Mouse (Mus musculus): ENCODE data around the gene Gm4969. TPM values are rescaled to one million over a fixed set of nuclear protein-coding genes. Genes with fewer than 3 reads are reported as not detected.

Gm4969 gene
- total RNA-seq, 2 experiments from 2014 or later, result 0.05 to 0.71 TPM

Other genes with a start within 250 kb of the Gm4969 start
- 112 and 117 TPM in 2 replicates for gene Pglyrp1, start 247.0 kb downstream of the Gm4969 start, total RNA-seq (2014; fragmentation: Nextera tagmentation)
- 17.6 and 21.2 TPM in 2 replicates for gene Pglyrp1, start 247.0 kb downstream of the Gm4969 start, total RNA-seq (2017)
- 34.6 and 45.4 TPM in 2 replicates for gene Ccdc61, start 208.0 kb downstream of the Gm4969 start, total RNA-seq (2014; fragmentation: Nextera tagmentation)
- 11.4 and 12.1 TPM in 2 replicates for gene Ccdc61, start 208.0 kb downstream of the Gm4969 start, total RNA-seq (2017)
- not detected in 2 replicates for gene Nova2, start 192.5 kb downstream of the Gm4969 start, total RNA-seq (2014; fragmentation: Nextera tagmentation)
- gene Nova2, start 192.5 kb downstream of the Gm4969 start, total RNA-seq (2017), result not detected in 2 replicates
- gene Nanos2, start 131.0 kb downstream of the Gm4969 start, total RNA-seq (2014; fragmentation: Nextera tagmentation), result not detected in 2 replicates
- not detected in 2 replicates for gene Nanos2, start 131.0 kb downstream of the Gm4969 start, total RNA-seq (2017)
- gene Mypop, start 127.1 kb downstream of the Gm4969 start, total RNA-seq (2014; fragmentation: Nextera tagmentation), result not detected in 2 replicates
- gene Mypop, start 127.1 kb downstream of the Gm4969 start, total RNA-seq (2017), result 0.82 TPM in 1 of 2 replicates, not detected in the other
- gene Irf2bp1, start 114.3 kb downstream of the Gm4969 start, total RNA-seq (2014; fragmentation: Nextera tagmentation), result 14.5 and 24.3 TPM in 2 replicates
- 8.4 and 17.5 TPM in 2 replicates for gene Irf2bp1, start 114.3 kb downstream of the Gm4969 start, total RNA-seq (2017)
- not detected in 2 replicates for gene Foxa3, start 94.8 kb downstream of the Gm4969 start, total RNA-seq (2014; fragmentation: Nextera tagmentation)
- not detected in 2 replicates for gene Foxa3, start 94.8 kb downstream of the Gm4969 start, total RNA-seq (2017)
- gene Sympk, start 94.0 kb downstream of the Gm4969 start, total RNA-seq (2014; fragmentation: Nextera tagmentation), result 79.9 and 98.6 TPM in 2 replicates
- gene Sympk, start 94.0 kb downstream of the Gm4969 start, total RNA-seq (2017), result 38.5 and 46.7 TPM in 2 replicates
- gene Rsph6a, start 63.7 kb downstream of the Gm4969 start, total RNA-seq (2014; fragmentation: Nextera tagmentation), result not detected in 2 replicates
- not detected in 2 replicates for gene Rsph6a, start 63.7 kb downstream of the Gm4969 start, total RNA-seq (2017)
- gene Dmwd, start 42.1 kb downstream of the Gm4969 start, total RNA-seq (2014; fragmentation: Nextera tagmentation), result 2.2 and 4.9 TPM in 2 replicates
- 0.99 and 3.4 TPM in 2 replicates for gene Dmwd, start 42.1 kb downstream of the Gm4969 start, total RNA-seq (2017)
- 0.32 TPM in 1 of 2 replicates, not detected in the other for gene Dmpk, start 34.5 kb downstream of the Gm4969 start, total RNA-seq (2014; fragmentation: Nextera tagmentation)
- gene Dmpk, start 34.5 kb downstream of the Gm4969 start, total RNA-seq (2017), result 1.0 TPM in 1 of 2 replicates, not detected in the other
- 4.0 and 8.1 TPM in 2 replicates for gene Six5, start 23.8 kb downstream of the Gm4969 start, total RNA-seq (2014; fragmentation: Nextera tagmentation)
- gene Six5, start 23.8 kb downstream of the Gm4969 start, total RNA-seq (2017), result 1.6 and 2.7 TPM in 2 replicates
- gene Fbxo46, start 1.5 kb upstream of the Gm4969 start, total RNA-seq (2014; fragmentation: Nextera tagmentation), result 3.1 and 4.9 TPM in 2 replicates
- 4.7 and 5.4 TPM in 2 replicates for gene Fbxo46, start 1.5 kb upstream of the Gm4969 start, total RNA-seq (2017)
- gene Qpctl, start 30.9 kb upstream of the Gm4969 start, total RNA-seq (2014; fragmentation: Nextera tagmentation), result 4.2 and 12.0 TPM in 2 replicates
- 4.9 and 5.0 TPM in 2 replicates for gene Qpctl, start 30.9 kb upstream of the Gm4969 start, total RNA-seq (2017)
- gene Snrpd2, start 31.4 kb upstream of the Gm4969 start, total RNA-seq (2014; fragmentation: Nextera tagmentation), result 91.5 and 121 TPM in 2 replicates
- gene Snrpd2, start 31.4 kb upstream of the Gm4969 start, total RNA-seq (2017), result 83.2 and 158 TPM in 2 replicates
- not detected in 2 replicates for gene Gipr, start 47.8 kb upstream of the Gm4969 start, total RNA-seq (2014; fragmentation: Nextera tagmentation)
- gene Gipr, start 47.8 kb upstream of the Gm4969 start, total RNA-seq (2017), result 0.26 TPM in 1 of 2 replicates, not detected in the other
- gene Eml2, start 58.1 kb upstream of the Gm4969 start, total RNA-seq (2014; fragmentation: Nextera tagmentation), result 4.1 and 18.1 TPM in 2 replicates
- gene Eml2, start 58.1 kb upstream of the Gm4969 start, total RNA-seq (2017), result 10.4 and 22.7 TPM in 2 replicates
- gene Gpr4, start 94.2 kb upstream of the Gm4969 start, total RNA-seq (2014; fragmentation: Nextera tagmentation), result not detected in 2 replicates
- not detected in 2 replicates for gene Gpr4, start 94.2 kb upstream of the Gm4969 start, total RNA-seq (2017)
- gene Opa3, start 110.0 kb upstream of the Gm4969 start, total RNA-seq (2014; fragmentation: Nextera tagmentation), result 20.7 and 35.1 TPM in 2 replicates
- 14.6 and 18.3 TPM in 2 replicates for gene Opa3, start 110.0 kb upstream of the Gm4969 start, total RNA-seq (2017)
- gene Vasp, start 153.4 kb upstream of the Gm4969 start, total RNA-seq (2014; fragmentation: Nextera tagmentation), result 60.7 and 70.5 TPM in 2 replicates
- gene Vasp, start 153.4 kb upstream of the Gm4969 start, total RNA-seq (2017), result 52.8 and 63.3 TPM in 2 replicates
- not detected in 2 replicates for gene Ppm1n, start 161.7 kb upstream of the Gm4969 start, total RNA-seq (2014; fragmentation: Nextera tagmentation)
- gene Ppm1n, start 161.7 kb upstream of the Gm4969 start, total RNA-seq (2017), result not detected in 2 replicates
- gene Rtn2, start 164.3 kb upstream of the Gm4969 start, total RNA-seq (2014; fragmentation: Nextera tagmentation), result not detected in 2 replicates
- not detected in 2 replicates for gene Rtn2, start 164.3 kb upstream of the Gm4969 start, total RNA-seq (2017)
- 8.1 and 13.7 TPM in 2 replicates for gene Fosb, start 191.7 kb upstream of the Gm4969 start, total RNA-seq (2014; fragmentation: Nextera tagmentation)
- gene Fosb, start 191.7 kb upstream of the Gm4969 start, total RNA-seq (2017), result 19.3 and 24.4 TPM in 2 replicates
- 12.4 and 42.8 TPM in 2 replicates for gene Ercc1, start 226.4 kb upstream of the Gm4969 start, total RNA-seq (2014; fragmentation: Nextera tagmentation)
- gene Ercc1, start 226.4 kb upstream of the Gm4969 start, total RNA-seq (2017), result 29.4 and 34.9 TPM in 2 replicates
- 20.3 and 26.1 TPM in 2 replicates for gene Cd3eap, start 241.1 kb upstream of the Gm4969 start, total RNA-seq (2014; fragmentation: Nextera tagmentation)
- 23.2 and 39.9 TPM in 2 replicates for gene Cd3eap, start 241.1 kb upstream of the Gm4969 start, total RNA-seq (2017)
- gene Ppp1r13l, start 241.4 kb upstream of the Gm4969 start, total RNA-seq (2014; fragmentation: Nextera tagmentation), result 1.8 and 1.9 TPM in 2 replicates
- 0.26 and 0.57 TPM in 2 replicates for gene Ppp1r13l, start 241.4 kb upstream of the Gm4969 start, total RNA-seq (2017)